Mouse (Mus musculus) testis, adult 10 weeks (tissue): ENCODE data around the gene Mcpt2. TPM values are rescaled to one million over a fixed set of nuclear protein-coding genes. Genes with fewer than 3 reads are reported as not detected.

Experiments
- polyA plus RNA-seq: library from polyadenylated mRNA; stranded (reverse); fragments of 350-450 nt; fragmentation: Illumina TruSeq; extraction: RNeasy Lipid Tissue Mini Kit (QIAGEN cat#74804); gene quantifications from one replicate; pipeline ENCODE4 v1.2.3, GENCODE M21; 2014; ENCODE audit warnings: low read depth, low replicate concordance

The Mcpt2 gene
- not detected for polyA plus RNA-seq

DNA sequence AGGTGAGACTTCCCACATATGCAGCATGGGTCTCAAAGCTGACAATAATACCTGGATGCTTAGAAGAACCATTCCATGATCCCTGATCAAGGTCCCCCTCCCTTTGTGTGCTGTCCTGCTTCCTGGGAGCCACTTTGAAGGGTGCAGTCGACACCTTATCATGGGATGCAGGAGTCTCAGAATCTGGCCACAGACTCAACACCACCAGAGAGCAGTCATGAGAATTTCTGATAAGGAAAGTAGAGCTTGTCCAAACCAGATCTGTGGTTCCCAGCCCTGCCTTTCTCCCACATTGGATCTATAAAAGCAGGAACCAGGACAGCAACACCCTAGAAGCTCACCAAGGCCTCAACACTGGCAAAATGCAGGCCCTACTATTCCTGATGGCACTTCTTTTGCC is at the start of gene Mcpt2:
Mcpt2 (plus strand) TSS at position 250 of the 400 bp plus-strand sequence.

DNA sequence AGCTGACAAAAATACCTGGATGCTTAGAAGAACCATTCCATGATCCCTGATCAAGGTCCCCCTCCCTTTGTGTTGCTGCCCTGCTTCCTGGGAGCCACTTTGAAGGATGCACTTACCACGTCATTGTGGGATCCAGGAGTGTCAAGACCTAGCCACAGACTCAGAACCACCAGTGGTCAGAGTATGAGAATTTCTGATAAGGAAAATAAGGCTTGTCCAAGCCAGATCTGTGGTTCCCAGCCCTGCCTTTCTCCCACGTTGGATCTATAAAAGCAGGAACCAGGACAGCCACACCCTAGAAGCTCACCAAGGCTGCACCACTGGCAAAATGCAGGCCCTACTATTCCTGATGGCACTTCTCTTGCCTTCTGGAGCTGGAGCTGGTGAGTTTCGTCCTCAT is 24.2 kb upstream of the Mcpt2 start, which contains the start of gene Mcpt1:
Mcpt1 (plus strand) TSS at position 301 of the 400 bp plus-strand sequence.

DNA sequence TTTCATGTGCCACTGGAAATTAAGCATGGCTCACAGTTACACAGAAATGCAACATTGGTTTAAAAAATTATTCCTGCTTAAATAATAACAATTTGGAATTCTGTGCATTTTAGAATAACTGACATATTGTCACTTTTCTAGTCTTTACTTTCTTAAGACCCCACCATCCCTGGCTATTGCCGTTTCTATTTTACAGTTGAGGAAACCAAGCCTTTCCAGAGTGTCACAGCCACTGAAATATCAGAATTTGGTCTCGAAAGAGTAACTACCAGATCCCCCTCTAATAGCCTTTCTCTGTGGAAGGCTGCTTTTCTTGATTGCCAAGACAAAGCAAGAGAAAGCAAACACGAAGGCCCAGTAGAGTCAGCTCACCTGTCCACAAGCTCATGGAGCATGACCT is 11.4 kb upstream of the Mcpt2 start, which contains the start of gene Mcpt9:
Mcpt9 (minus strand) TSS at position 101 of the 400 bp plus-strand sequence.

DNA sequence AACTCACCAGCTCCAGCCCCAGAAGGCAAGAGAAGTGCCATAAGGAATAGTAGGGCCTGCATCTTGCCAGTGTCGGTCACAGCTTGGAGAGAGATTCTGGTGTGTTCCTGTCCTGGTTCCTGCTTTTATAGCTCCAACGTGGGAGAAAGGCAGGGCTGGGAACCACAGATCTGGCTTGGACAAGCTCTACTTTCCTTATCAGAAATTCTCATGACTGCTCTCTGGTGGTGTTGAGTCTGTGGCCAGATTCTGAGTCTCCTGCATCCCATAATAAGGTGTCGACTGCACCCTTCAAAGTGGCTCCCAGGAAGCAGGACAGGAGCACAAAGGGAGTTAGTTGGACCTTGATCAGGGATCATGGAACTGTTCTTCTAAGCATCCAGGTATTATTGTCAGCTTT is 20.4 kb downstream of the Mcpt2 start, which contains the start of gene Mcpt4:
Mcpt4 (minus strand) TSS at position 101 of the 400 bp plus-strand sequence.

DNA sequence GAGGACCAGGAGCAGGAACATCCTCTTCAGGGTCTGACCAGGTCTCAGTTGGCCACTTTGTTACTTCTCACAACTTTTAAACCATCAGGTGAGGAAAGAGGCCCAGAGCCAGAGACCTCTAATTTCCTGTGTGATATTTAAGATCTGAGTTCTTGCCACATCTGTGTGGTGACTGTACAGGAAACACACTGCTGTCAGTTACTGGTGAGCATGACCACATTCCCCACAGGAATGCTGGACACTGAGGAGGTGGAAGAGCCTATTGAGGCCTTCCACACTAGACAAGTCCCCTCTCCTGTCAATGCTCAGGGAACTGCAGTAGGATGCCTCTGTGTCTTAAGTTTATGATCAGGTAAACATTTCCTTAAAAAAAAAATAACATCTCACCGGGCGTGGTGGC is 43.3 kb downstream of the Mcpt2 start, which contains the start of gene Mcpt8:
Mcpt8 (minus strand) TSS at position 107 of the 400 bp plus-strand sequence.

Other genes with a start within 250 kb of the Mcpt2 start
- 0.11 TPM for gene Nfatc4, start 218.9 kb upstream of the Mcpt2 start, polyA plus RNA-seq
- gene Nynrin, start 188.0 kb upstream of the Mcpt2 start, polyA plus RNA-seq = 0.03 TPM
- gene Cbln3, start 157.6 kb upstream of the Mcpt2 start, polyA plus RNA-seq = 0.38 TPM
- gene Khnyn, start 157.1 kb upstream of the Mcpt2 start, polyA plus RNA-seq = 2.2 TPM
- gene Sdr39u1, start 141.7 kb upstream of the Mcpt2 start, polyA plus RNA-seq = 15.9 TPM
- gene Cma1, start 97.4 kb upstream of the Mcpt2 start, polyA plus RNA-seq = not detected
- not detected for gene Cma2, start 91.1 kb upstream of the Mcpt2 start, polyA plus RNA-seq
- not detected for gene Mcpt1, start 24.1 kb upstream of the Mcpt2 start, polyA plus RNA-seq
- gene Mcpt9, start 11.5 kb upstream of the Mcpt2 start, polyA plus RNA-seq = not detected
- gene Mcpt4, start 20.3 kb downstream of the Mcpt2 start, polyA plus RNA-seq = 0.25 TPM
- gene Mcpt8, start 43.2 kb downstream of the Mcpt2 start, polyA plus RNA-seq = not detected
- gene Ctsg, start 60.5 kb downstream of the Mcpt2 start, polyA plus RNA-seq = not detected
- not detected for gene Gzme, start 78.6 kb downstream of the Mcpt2 start, polyA plus RNA-seq
- not detected for gene Gzmd, start 90.6 kb downstream of the Mcpt2 start, polyA plus RNA-seq
- gene Gzmg, start 117.5 kb downstream of the Mcpt2 start, polyA plus RNA-seq = not detected
- gene Gzmn, start 132.6 kb downstream of the Mcpt2 start, polyA plus RNA-seq = 39.5 TPM
- not detected for gene Gzmf, start 169.4 kb downstream of the Mcpt2 start, polyA plus RNA-seq
- not detected for gene Gzmc, start 192.6 kb downstream of the Mcpt2 start, polyA plus RNA-seq
- gene Gzmb, start 220.2 kb downstream of the Mcpt2 start, polyA plus RNA-seq = not detected